Mouse (Mus musculus) neural tube, embryonic 11.5 days (tissue): ENCODE measurements around the gene Marc2. TPM values are rescaled to one million over a fixed set of nuclear protein-coding genes. Genes with fewer than 3 reads are reported as not detected.

Source experiments
- ATAC-seq: fragments of 200-750 bp; cut with Nextera tagmentation; 2 replicates; pipeline ENCODE4 v1.8.0; 2017; ENCODE audit warnings: moderate number of reproducible peaks, mild to moderate bottlenecking, moderate TSS enrichment, moderate library complexity; ENCODE audit not compliant: insufficient read depth, low FRiP score, low TSS enrichment
- DNase-seq: peaks from one replicate; pipeline ENCODE4 v3.0.0-alpha.2; 2015; ENCODE audit warnings: low spot score
- H3K27ac ChIP-seq: fragments of 300-500 bp; sonication (generic); 2 replicates; pipeline ENCODE4 v1.5.1; 2014; ENCODE audit warnings: low read depth, mild to moderate bottlenecking, low read length
- H3K27me3 ChIP-seq: fragments of 300-500 bp; sonication (generic); 2 replicates; pipeline ENCODE4 v1.6.1; 2014; ENCODE audit warnings: mild to moderate bottlenecking, low read length, mixed read lengths; ENCODE audit not compliant: control insufficient read depth, insufficient read depth
- H3K36me3 ChIP-seq: fragments of 300-500 bp; sonication (generic); 2 replicates; pipeline ENCODE4 v1.6.1; 2014; ENCODE audit warnings: mild to moderate bottlenecking, low read length, moderate library complexity, mixed read lengths; ENCODE audit not compliant: control insufficient read depth, insufficient read depth
- H3K4me1 ChIP-seq: fragments of 300-500 bp; sonication (generic); 2 replicates; pipeline ENCODE4 v1.6.1; 2014; ENCODE audit warnings: low read length, mixed read lengths; ENCODE audit not compliant: control insufficient read depth, insufficient read depth
- H3K4me2 ChIP-seq: fragments of 300-500 bp; sonication (generic); 2 replicates; pipeline ENCODE4 v1.6.1; 2014; ENCODE audit warnings: low read depth, mild to moderate bottlenecking, moderate library complexity
- H3K4me3 ChIP-seq: fragments of 300-500 bp; sonication (generic); 2 replicates; pipeline ENCODE4 v1.5.1; 2014; ENCODE audit warnings: low read depth, low read length
- H3K9ac ChIP-seq: fragments of 300-500 bp; sonication (generic); 2 replicates; pipeline ENCODE4 v1.6.1; 2014; ENCODE audit warnings: mild to moderate bottlenecking, low read length
- H3K9me3 ChIP-seq: fragments of 300-500 bp; sonication (generic); 2 replicates; pipeline ENCODE4 v1.6.1; 2016; ENCODE audit warnings: low read length; ENCODE audit not compliant: control insufficient read depth
- WGBS: fragments of 180-500 bp; shearing (Covaris S2); extraction: QIAGEN DNeasy Blood & Tissue Kit; methylation state at CpG from one replicate; pipeline ENCODE4 v1.1.7; 2014; 5-methylcytosine and 5-hydroxymethylcytosine counted together
- polyA plus RNA-seq: library from polyadenylated mRNA; unstranded; fragments of >200 nt; fragmentation: Nextera tagmentation; extraction: Ambion mirVana; gene quantifications from 2 replicates; pipeline ENCODE4 v1.2.1, GENCODE M21; 2014

The Marc2 gene
- 106 and 107 TPM in 2 replicates for polyA plus RNA-seq

- H3K27ac ChIP-seq: 0 out of 2 replicates have a peak within 1 kb of the TSS, but pooled peaks have one; percentile 27
- H3K9ac ChIP-seq: peak within 1 kb of the TSS; percentile 85
- H3K4me2 ChIP-seq: peak within 1 kb of the TSS; percentile 90
- ATAC-seq: 0 out of 2 replicates have a peak, but pooled peaks have one; percentile 9
- 5% methylated on average over 18 of the region's 18 CpGs for WGBS
- no peaks in the 10 kb centered on the region for H3K36me3 ChIP-seq
- peak within 1 kb of the TSS; percentile 81 for H3K4me3 ChIP-seq
- no peaks in the 10 kb centered on the region for H3K9me3 ChIP-seq
- H3K4me1 ChIP-seq: peaks cover 3% of the 10 kb centered on the region
- 0 out of 2 replicates have a peak, but pooled peaks cover 2% of the 10 kb centered on the region for H3K27me3 ChIP-seq
- peak; percentile 9 for DNase-seq
Observed at GRCm38 (mm10) chr1:184846092-184846750, at the start of gene Marc2. Marc2 (minus strand) TSS chr1:184846451.

DNA sequence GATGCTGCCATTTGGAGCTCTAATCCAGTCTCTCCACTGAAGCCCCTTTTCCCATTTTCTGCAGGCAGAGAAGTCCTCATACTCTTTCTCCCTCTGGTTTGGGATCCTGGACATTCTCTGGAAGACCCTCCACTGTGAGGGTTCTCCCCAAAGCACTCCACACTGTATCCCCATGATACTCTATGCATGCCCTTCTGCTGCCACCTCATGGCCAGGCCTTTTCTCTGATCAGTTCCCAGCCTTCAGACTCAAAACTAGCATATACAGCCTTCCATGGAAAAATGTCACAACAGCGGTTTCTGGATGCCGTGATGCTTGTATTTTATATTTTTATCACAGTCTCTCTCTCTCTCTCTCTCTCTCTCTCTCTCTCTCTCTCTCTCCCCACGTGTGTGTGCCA is 45.7 kb upstream of the Marc2 start:
- H3K36me3 ChIP-seq: no peaks in the 10 kb centered on the region
- no peak overlapping the region for H3K4me3 ChIP-seq
- H3K4me2 ChIP-seq: no peak overlapping the region
- no peaks in the 10 kb centered on the region for H3K9me3 ChIP-seq
- H3K9ac ChIP-seq: no peak overlapping the region
- no peak overlapping the region for H3K27ac ChIP-seq
- H3K4me1 ChIP-seq: no peaks in the 10 kb centered on the region
- no peaks in the 10 kb centered on the region for H3K27me3 ChIP-seq
- ATAC-seq (no peak), DNase-seq (no peak)
- WGBS: 84% methylated on average over 3 of the region's 3 CpGs

DNA sequence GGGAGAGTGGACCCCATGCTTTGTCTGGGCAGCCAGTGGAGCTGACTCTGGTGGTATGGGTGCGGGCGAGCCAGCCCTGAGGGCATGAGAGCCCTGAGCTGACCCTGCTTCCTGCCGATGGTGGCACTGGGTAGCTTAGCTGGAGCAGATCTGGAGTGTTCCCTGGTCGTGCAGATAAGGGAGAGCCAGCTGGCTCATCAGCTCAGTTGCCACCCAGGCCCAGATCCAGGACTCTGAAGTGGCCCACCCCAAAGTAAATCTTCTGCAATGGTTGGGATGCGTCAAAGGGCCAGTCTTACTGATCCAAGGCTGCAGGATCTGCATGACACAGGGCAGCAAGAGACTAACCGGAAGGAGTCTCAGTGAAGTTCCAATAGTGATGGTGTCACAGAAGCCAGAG is 43.2 kb upstream of the Marc2 start:
- ATAC-seq (no peak), DNase-seq (no peak)
- 85% methylated on average over 6 of the region's 6 CpGs for WGBS
- H3K36me3 ChIP-seq: no peaks in the 10 kb centered on the region
- H3K4me1 ChIP-seq: no peaks in the 10 kb centered on the region
- H3K4me2 ChIP-seq: no peak overlapping the region
- H3K9me3 ChIP-seq: no peaks in the 10 kb centered on the region
- no peak overlapping the region for H3K27ac ChIP-seq
- H3K27me3 ChIP-seq: no peaks in the 10 kb centered on the region
- H3K9ac ChIP-seq: no peak overlapping the region
- no peak overlapping the region for H3K4me3 ChIP-seq

- WGBS: 60% methylated on average over 1 of the region's 1 CpGs
- H3K27me3 ChIP-seq: peaks cover 26% of the 10 kb centered on the region
- H3K4me2 ChIP-seq: no peak overlapping the region
- H3K27ac ChIP-seq: no peak overlapping the region
- DNase-seq (no peak), ATAC-seq (no peak)
- H3K36me3 ChIP-seq: no peaks in the 10 kb centered on the region
- no peaks in the 10 kb centered on the region for H3K9me3 ChIP-seq
- no peak overlapping the region for H3K9ac ChIP-seq
- H3K4me1 ChIP-seq: 0 out of 2 replicates have a peak, but pooled peaks cover 3% of the 10 kb centered on the region
- H3K4me3 ChIP-seq: no peak overlapping the region
Observed at GRCm38 (mm10) chr1:184886160-184886559, 39.9 kb upstream of the Marc2 start.

DNA sequence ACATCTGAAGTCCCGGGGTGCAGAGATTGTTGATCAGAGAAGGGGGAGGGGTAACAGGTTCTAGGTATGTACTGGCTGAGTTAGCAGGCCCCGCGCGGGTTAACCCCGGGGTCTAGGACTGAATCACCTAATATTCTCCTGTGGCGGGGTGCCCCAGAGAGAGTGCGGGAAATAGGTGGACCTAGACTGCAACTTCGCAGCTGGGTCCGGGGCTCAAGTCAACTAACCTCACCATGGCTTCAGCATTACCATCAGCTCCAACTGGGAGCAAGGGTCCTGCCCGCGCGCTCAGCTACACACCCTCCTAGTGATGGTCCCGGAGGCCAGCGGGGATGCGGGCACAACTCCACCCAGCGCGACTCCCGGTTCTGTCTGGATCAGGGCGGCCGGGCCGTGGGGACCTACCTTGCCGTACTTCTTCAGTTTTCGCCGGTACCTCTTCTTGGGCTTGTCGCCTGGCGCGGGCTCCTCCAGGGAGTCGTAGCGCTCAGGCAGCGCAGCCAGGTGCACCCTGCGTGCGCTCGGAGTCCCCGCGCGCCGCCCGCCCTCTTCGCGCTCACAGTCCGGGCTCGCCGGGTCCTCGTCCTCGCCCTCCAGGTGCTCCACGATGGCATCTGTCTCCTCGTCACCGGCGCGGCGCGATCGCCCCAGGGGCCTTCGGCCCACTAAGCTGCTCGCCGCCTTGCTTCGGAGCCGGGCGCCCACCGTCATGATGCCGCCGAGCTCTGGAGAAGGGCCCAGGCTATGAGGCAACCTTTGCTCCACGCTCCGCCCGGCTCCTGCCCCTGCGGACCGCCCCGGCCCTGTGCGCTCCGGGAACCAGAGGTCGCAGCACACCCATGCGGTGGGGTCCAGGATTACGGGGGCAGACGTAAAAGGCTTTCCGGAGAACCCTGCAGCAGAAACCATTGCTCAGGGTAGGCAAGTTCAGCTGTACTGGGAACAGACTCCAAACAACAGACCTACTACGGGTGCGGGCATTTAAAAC is 36.3 kb upstream of the Marc2 start, which contains the start of gene C130074G19Rik:
C130074G19Rik (minus strand) TSS at position 938 of the 988 bp plus-strand sequence.
- no peak within 1 kb of the TSS for H3K27ac ChIP-seq
- H3K9ac ChIP-seq: peak within 1 kb of the TSS; percentile 45; the same call in 1 of the 2 replicates
- DNase-seq (peak; percentile 61), ATAC-seq (0 out of 2 replicates have a peak, but pooled peaks have one; percentile 38)
- H3K4me1 ChIP-seq: 0 out of 2 replicates have a peak, but pooled peaks cover 3% of the 10 kb centered on the region
- 2% methylated on average over 77 of the region's 77 CpGs for WGBS
- H3K27me3 ChIP-seq: peaks cover 27% of the 10 kb centered on the region
- peak within 1 kb of the TSS; percentile 43 for H3K4me3 ChIP-seq
- peak within 1 kb of the TSS; percentile 81 for H3K4me2 ChIP-seq
- H3K9me3 ChIP-seq: no peaks in the 10 kb centered on the region
- no peaks in the 10 kb centered on the region for H3K36me3 ChIP-seq

- Histone ChIP-seq H3K4me2 (no peak overlapping the region; the same call in 1 of the 2 replicates), H3K27ac (no peak overlapping the region), H3K4me1 (0 out of 2 replicates have a peak, but pooled peaks cover 3% of the 10 kb centered on the region), H3K27me3 (peaks cover 27% of the 10 kb centered on the region), H3K9ac (no peak overlapping the region), H3K36me3 (no peaks in the 10 kb centered on the region), H3K4me3 (peak overlapping the region; percentile 43), H3K9me3 (no peaks in the 10 kb centered on the region)
- ATAC-seq (no peak), DNase-seq (no peak)
- 65% methylated on average over 7 of the region's 7 CpGs for WGBS
Observed at GRCm38 (mm10) chr1:184881861-184882260, 35.6 kb upstream of the Marc2 start.

GRCm38 (mm10) chr1:184881211-184881610 is 35.0 kb upstream of the Marc2 start:
- WGBS: 91% methylated on average over 5 of the region's 5 CpGs
- Histone ChIP-seq H3K9ac (no peak overlapping the region), H3K36me3 (no peaks in the 10 kb centered on the region), H3K9me3 (no peaks in the 10 kb centered on the region), H3K4me2 (no peak overlapping the region), H3K4me1 (0 out of 2 replicates have a peak, but pooled peaks cover 3% of the 10 kb centered on the region), H3K27me3 (peaks cover 27% of the 10 kb centered on the region), H3K27ac (no peak overlapping the region), H3K4me3 (no peak overlapping the region)
- DNase-seq (no peak), ATAC-seq (no peak)

- Histone ChIP-seq H3K27ac (no peak overlapping the region), H3K4me2 (no peak overlapping the region), H3K36me3 (no peaks in the 10 kb centered on the region), H3K27me3 (peaks cover 27% of the 10 kb centered on the region), H3K4me1 (0 out of 2 replicates have a peak, but pooled peaks cover 3% of the 10 kb centered on the region), H3K9me3 (no peaks in the 10 kb centered on the region), H3K9ac (no peak overlapping the region), H3K4me3 (no peak overlapping the region)
- ATAC-seq: no peak
- no peak for DNase-seq
- 75% methylated on average over 6 of the region's 6 CpGs for WGBS
Observed at GRCm38 (mm10) chr1:184878860-184879259, 32.6 kb upstream of the Marc2 start.
